Mouse (Mus musculus): Measurements from ENCODE around the gene Lrrc45.
"Not testable (repeated sequence)": the region's sequence is repeated elsewhere in the genome, so short reads cannot be mapped to it uniquely, and the experiment has no call there.

Gene Lrrc45

GRCm38 (mm10) chr11:120727564-120727963 lies 13.8 kb downstream of the Lrrc45 start:
- DNase-seq (ENCODE audit: low spot score in 2 of 2): no peak

GRCm38 (mm10) chr11:120728530-120729240 lies 15.0 kb downstream of the Lrrc45 start:
- DNase-seq (ENCODE audit: low spot score in 2 of 2): peak in 1 of 2 experiments; percentile 40

GRCm38 (mm10) chr11:120729432-120730050 lies 15.8 kb downstream of the Lrrc45 start:
- DNase-seq (ENCODE audit: low spot score in 2 of 2): peak; percentile 64 to 79

GRCm38 (mm10) chr11:120730331-120730870 lies 16.7 kb downstream of the Lrrc45 start:
- no peak for DNase-seq (ENCODE audit: low spot score in 2 of 2)

GRCm38 (mm10) chr11:120731395-120731794 lies 17.7 kb downstream of the Lrrc45 start:
- DNase-seq (ENCODE audit: low spot score in 2 of 2): no peak

- no peak for DNase-seq (ENCODE audit: low spot score in 2 of 2)
These were observed 18.3 kb downstream of the Lrrc45 start, which contains the start of gene Cbr2 for GRCm38 (mm10) chr11:120731858-120732680. Cbr2 (minus strand) TSS chr11:120732114.

- DNase-seq (ENCODE audit: low spot score in 2 of 2): no peak
These were observed 19.8 kb downstream of the Lrrc45 start for GRCm38 (mm10) chr11:120733521-120733920.

- no peak for DNase-seq (ENCODE audit: low spot score in 2 of 2)
These were observed 22.7 kb downstream of the Lrrc45 start for GRCm38 (mm10) chr11:120736424-120736823.

- no peak for DNase-seq (ENCODE audit: low spot score in 2 of 2)
These were observed 27.3 kb downstream of the Lrrc45 start for GRCm38 (mm10) chr11:120740981-120741380.

GRCm38 (mm10) chr11:120744121-120744701 lies 30.5 kb downstream of the Lrrc45 start:
- no peak for DNase-seq (ENCODE audit: low spot score in 2 of 2)

GRCm38 (mm10) chr11:120747974-120748373 lies 34.2 kb downstream of the Lrrc45 start:
- no peak for DNase-seq (ENCODE audit: low spot score in 2 of 2)

- peak; percentile 51 to 56 for DNase-seq (ENCODE audit: low spot score in 2 of 2)
These were observed 35.7 kb downstream of the Lrrc45 start for GRCm38 (mm10) chr11:120749430-120749829.

GRCm38 (mm10) chr11:120751606-120752005 lies 37.9 kb downstream of the Lrrc45 start:
- DNase-seq (ENCODE audit: low spot score in 2 of 2): no peak

- peak; percentile 27 to 45 for DNase-seq (ENCODE audit: low spot score in 2 of 2)
These were observed 46.5 kb downstream of the Lrrc45 start for GRCm38 (mm10) chr11:120760236-120760635.

- no peak for DNase-seq (ENCODE audit: low spot score in 2 of 2)
These were observed 48.3 kb downstream of the Lrrc45 start for GRCm38 (mm10) chr11:120761811-120762671.

- DNase-seq (ENCODE audit: low spot score in 2 of 2): not testable (repeated sequence)
These were observed 48.9 kb downstream of the Lrrc45 start, which contains the start of gene Hmga1b for GRCm38 (mm10) chr11:120762672-120763041. Hmga1b (plus strand) TSS chr11:120762794.

- DNase-seq (ENCODE audit: low spot score in 2 of 2): not testable (repeated sequence)
These were observed 49.6 kb downstream of the Lrrc45 start for GRCm38 (mm10) chr11:120763121-120763999.

GRCm38 (mm10) chr11:120767023-120767422 lies 53.3 kb downstream of the Lrrc45 start:
- not testable (repeated sequence) for DNase-seq (ENCODE audit: low spot score in 2 of 2)

- no peak for DNase-seq (ENCODE audit: low spot score in 2 of 2)
These were observed 54.5 kb downstream of the Lrrc45 start for GRCm38 (mm10) chr11:120768206-120768605.

All from natural killer cell, adult 2 months (primary cell).